Mouse (Mus musculus) heart, embryonic 15.5 days (tissue): ENCODE measurements at regions not wholly inside any gene's neighbourhood (a gene's known extent, or its start where the extent isn't known, plus 50 kb on each side); places are given as distances from the start of the nearest gene placed in this dataset.
"Not testable (repeated sequence)": the region's sequence is repeated elsewhere in the genome, so short reads cannot be mapped to it uniquely, and the experiment has no call there.

Experiments
- ATAC-seq: fragments of 200-750 bp; cut with Nextera tagmentation; replicated peaks from 2 replicates; pipeline ENCODE4 v1.8.0; 2017; ENCODE audit warnings: low read depth, moderate TSS enrichment; ENCODE audit not compliant: insufficient number of reproducible peaks, insufficient read depth, low FRiP score
- H3K27ac ChIP-seq: fragments of 300-500 bp; sonication (generic); 2 replicates; pipeline ENCODE4 v1.5.1; 2015; ENCODE audit warnings: mild to moderate bottlenecking, inconsistent platforms
- H3K27me3 ChIP-seq: fragments of 300-500 bp; sonication (generic); 2 replicates; pipeline ENCODE4 v1.6.1; 2015; ENCODE audit warnings: inconsistent platforms
- H3K36me3 ChIP-seq: fragments of 300-500 bp; sonication (generic); 2 replicates; pipeline ENCODE4 v1.6.1; 2015; ENCODE audit warnings: mild to moderate bottlenecking, inconsistent platforms
- H3K4me1 ChIP-seq: fragments of 300-500 bp; sonication (generic); replicated peaks from 2 replicates; pipeline ENCODE4 v1.6.1; 2015; ENCODE audit warnings: inconsistent platforms
- H3K4me2 ChIP-seq: fragments of 300-500 bp; sonication (generic); 2 replicates; pipeline ENCODE4 v1.6.1; 2015; ENCODE audit warnings: inconsistent platforms, mild to moderate bottlenecking, moderate library complexity
- H3K4me3 ChIP-seq: fragments of 300-500 bp; sonication (generic); 2 replicates; pipeline ENCODE4 v1.5.1; 2015; ENCODE audit warnings: mild to moderate bottlenecking, inconsistent platforms
- H3K9ac ChIP-seq: fragments of 300-500 bp; sonication (generic); 2 replicates; pipeline ENCODE4 v1.6.1; 2015; ENCODE audit warnings: mild to moderate bottlenecking, inconsistent platforms
- H3K9me3 ChIP-seq: fragments of 300-500 bp; sonication (generic); replicated peaks from 2 replicates; pipeline ENCODE4 v1.6.1; 2016; ENCODE audit warnings: inconsistent platforms
- WGBS: fragments of 180-500 bp; shearing (Covaris S2); methylation state at CpG from one replicate; pipeline ENCODE4 v1.1.7; 2015; ENCODE audit warnings: mixed read lengths; 5-methylcytosine and 5-hydroxymethylcytosine counted together

DNA sequence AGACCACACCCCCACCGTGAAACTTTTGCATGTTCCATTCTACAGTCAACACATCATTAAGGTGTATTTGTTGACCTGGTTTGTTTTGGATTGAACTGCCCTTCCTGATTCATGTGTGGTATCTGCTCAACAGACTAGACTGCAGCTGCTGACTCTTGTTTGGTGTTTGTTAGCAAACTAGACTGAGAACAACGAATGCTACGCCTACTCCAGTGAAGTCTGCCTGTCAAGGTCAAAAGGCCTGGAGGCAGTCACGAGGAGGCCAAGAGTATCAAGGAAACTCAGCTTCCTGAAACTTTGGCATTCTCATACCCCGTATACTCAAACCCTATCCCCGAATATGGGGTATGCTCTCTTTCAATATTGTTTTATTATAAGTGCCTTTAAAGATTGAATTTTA, 194.2 kb upstream of the Spin1 start:
- not testable (repeated sequence) for H3K4me2 ChIP-seq, H3K27me3 ChIP-seq, H3K9me3 ChIP-seq, H3K36me3 ChIP-seq, H3K4me1 ChIP-seq, H3K9ac ChIP-seq, ATAC-seq, H3K27ac ChIP-seq, H3K4me3 ChIP-seq
- WGBS, result 79% methylated on average over 6 of the region's 6 CpGs

DNA sequence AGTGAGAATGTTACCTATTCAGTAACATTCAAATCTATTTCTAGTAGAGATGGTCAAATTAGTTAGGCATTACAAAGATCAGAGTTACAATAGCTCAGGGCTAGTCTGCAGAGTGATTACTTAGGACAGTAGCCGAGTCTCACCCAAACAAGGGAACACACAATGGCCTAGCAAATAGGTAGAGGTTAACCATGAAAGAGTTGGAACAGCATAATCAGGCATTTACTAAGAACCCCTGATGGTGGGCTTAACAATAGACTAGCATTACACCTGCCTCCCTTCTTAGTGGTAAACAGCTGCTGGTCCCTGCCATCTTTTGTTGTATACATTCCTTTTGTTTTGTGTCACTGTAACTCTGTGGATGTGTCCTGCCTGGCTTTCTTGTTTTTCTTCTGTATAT, 193.8 kb upstream of the Spin1 start:
- no peaks in the 10 kb centered on the region for H3K9me3 ChIP-seq
- no peak for ATAC-seq
- no peaks in the 10 kb centered on the region for H3K27me3 ChIP-seq
- no peak overlapping the region for H3K9ac ChIP-seq
- 81% methylated on average over 1 of the region's 1 CpGs for WGBS
- H3K4me3 ChIP-seq, result no peak overlapping the region
- no peaks in the 10 kb centered on the region for H3K4me1 ChIP-seq
- no peaks in the 10 kb centered on the region for H3K36me3 ChIP-seq
- no peak overlapping the region for H3K27ac ChIP-seq
- H3K4me2 ChIP-seq, result no peak overlapping the region

DNA sequence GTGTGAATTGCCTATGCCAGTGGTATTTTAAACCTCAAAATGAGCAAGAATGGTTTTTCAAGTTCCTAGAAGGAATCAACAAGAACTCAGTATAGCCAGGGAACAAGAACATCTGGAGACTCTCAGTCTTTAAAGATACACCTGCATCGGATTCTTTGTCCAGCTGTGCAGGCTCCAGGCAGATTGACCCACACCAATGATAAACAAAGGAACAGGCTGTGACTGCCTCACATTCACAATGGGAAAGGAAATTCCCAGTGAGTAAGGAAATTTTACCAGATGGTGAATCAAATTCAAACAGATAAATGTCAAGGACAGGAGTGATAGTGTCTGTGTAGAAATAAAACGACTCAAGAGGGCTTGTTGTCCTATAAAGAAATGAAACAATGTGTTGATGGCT, 187.9 kb upstream of the Spin1 start:
- not testable (repeated sequence) for H3K4me1 ChIP-seq, ATAC-seq, H3K9me3 ChIP-seq, H3K9ac ChIP-seq, H3K4me3 ChIP-seq, H3K27ac ChIP-seq, H3K27me3 ChIP-seq, H3K36me3 ChIP-seq, H3K4me2 ChIP-seq
- 53% methylated on average over 2 of the region's 2 CpGs for WGBS

DNA sequence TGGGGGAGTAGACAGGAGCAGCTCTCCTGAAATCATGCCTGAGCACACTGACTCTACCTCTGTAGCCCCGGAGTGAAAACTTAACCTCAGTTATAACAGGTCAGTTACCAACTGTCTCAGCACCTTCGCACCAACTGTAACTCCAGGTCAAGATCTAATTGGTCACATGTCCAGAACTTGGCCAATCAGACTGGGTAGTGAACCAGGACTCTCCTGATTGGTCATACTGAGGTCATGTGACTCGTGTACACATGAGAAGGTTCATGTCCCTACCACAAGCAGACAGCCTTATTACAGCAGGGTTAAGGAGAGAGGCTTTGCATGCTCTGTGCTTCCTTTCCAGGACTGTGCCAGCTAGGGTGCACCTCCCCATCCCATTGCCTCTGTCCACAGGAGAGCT, 166.7 kb upstream of the Spin1 start:
- H3K4me3 ChIP-seq, ATAC-seq, H3K27ac ChIP-seq, H3K4me2 ChIP-seq, H3K27me3 ChIP-seq, H3K9ac ChIP-seq, H3K9me3 ChIP-seq, H3K4me1 ChIP-seq, H3K36me3 ChIP-seq: not testable (repeated sequence)
- 83% methylated on average over 3 of the region's 3 CpGs for WGBS

DNA sequence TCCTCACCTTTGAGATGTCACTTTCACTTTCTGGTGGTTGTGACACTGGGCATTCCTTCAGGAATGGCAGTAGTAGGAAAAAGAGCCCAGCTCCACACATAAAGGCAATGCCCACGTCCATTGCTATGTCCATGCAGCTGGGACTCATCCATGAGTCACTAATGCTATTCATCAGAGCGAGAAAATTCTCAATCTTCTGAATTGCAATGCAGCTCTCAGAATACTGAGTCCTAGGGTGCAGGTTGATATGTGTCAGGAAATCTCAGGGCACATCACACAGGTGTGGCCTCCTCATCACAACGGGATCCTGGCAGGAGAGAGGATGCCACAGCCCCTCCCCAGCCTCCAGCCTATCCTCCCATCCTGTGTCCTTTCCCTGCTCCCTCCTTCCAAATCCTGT, 158.1 kb upstream of the Spin1 start:
- H3K9me3 ChIP-seq, result no peaks in the 10 kb centered on the region
- no peaks in the 10 kb centered on the region for H3K4me1 ChIP-seq
- ATAC-seq, result no peak
- H3K27ac ChIP-seq, result no peak overlapping the region
- H3K9ac ChIP-seq, result no peak overlapping the region
- 65% methylated on average over 3 of the region's 3 CpGs for WGBS
- no peak overlapping the region for H3K4me2 ChIP-seq
- H3K36me3 ChIP-seq, result no peaks in the 10 kb centered on the region
- H3K4me3 ChIP-seq, result no peak overlapping the region
- no peaks in the 10 kb centered on the region for H3K27me3 ChIP-seq

DNA sequence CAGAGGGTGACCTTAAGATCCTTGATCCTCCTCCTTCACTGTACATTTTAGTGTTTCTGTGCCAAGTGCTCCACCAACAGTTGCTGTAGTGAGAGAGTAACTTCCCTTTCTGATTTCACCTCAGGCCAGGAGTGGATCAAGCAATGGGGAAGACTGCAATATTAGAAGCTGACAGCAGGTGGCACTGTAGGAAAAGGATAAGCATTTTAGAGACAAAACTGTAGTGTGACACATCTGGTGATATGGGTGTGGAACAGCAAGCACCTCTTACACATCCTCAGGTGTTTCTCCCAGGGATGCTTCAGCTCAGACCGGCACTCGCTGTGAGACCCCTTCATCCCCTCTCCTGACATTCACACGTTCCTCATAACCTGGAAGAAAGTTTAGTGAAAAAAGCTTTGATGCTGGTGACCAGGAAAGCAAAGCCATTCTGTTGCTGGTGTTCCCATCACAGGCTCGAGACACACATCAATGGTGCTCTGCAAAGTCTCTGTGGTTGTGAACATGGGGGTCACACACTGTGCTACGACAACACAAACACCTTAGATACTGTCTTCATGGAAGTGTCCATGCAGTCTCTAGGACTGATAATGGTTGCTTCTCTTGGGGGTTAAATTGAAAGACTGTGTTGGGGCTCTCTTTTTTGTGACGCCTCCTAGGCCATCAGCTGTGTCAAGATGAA, 151.0 kb upstream of the Spin1 start:
- no peaks in the 10 kb centered on the region for H3K27me3 ChIP-seq
- ATAC-seq, result no peak
- H3K9me3 ChIP-seq, result no peaks in the 10 kb centered on the region
- H3K4me1 ChIP-seq, result no peaks in the 10 kb centered on the region
- no peak overlapping the region for H3K27ac ChIP-seq
- 32% methylated on average over 6 of the region's 6 CpGs for WGBS
- H3K4me3 ChIP-seq, result no peak overlapping the region
- no peaks in the 10 kb centered on the region for H3K36me3 ChIP-seq
- no peak overlapping the region for H3K9ac ChIP-seq
- no peak overlapping the region for H3K4me2 ChIP-seq

DNA sequence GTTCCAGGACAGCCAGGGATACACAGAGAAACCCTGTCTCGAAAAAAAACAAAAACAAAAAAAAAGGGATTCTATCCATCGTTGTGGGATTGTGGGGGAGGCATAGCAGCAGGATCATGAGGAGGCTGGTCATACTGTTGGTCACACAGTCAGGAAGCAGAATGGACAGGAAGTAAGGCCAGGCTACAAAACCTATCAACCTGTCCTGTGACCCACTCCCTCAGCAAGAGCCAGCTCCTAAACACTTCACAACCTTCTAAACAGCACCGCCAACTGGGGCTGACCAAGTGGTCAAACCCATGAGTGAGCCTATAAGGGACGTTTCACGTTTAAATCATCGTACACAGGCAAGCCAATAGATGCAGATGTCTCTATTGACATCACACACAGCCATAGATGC, 146.0 kb upstream of the Spin1 start:
- Histone ChIP-seq H3K27ac (no peak overlapping the region), H3K4me3 (no peak overlapping the region), H3K4me1 (no peaks in the 10 kb centered on the region), H3K36me3 (no peaks in the 10 kb centered on the region), H3K27me3 (no peaks in the 10 kb centered on the region), H3K4me2 (no peak overlapping the region), H3K9ac (no peak overlapping the region), H3K9me3 (no peaks in the 10 kb centered on the region)
- no peak for ATAC-seq
- 88% methylated on average over 6 of the region's 6 CpGs for whole genome bisulfite sequencing

DNA sequence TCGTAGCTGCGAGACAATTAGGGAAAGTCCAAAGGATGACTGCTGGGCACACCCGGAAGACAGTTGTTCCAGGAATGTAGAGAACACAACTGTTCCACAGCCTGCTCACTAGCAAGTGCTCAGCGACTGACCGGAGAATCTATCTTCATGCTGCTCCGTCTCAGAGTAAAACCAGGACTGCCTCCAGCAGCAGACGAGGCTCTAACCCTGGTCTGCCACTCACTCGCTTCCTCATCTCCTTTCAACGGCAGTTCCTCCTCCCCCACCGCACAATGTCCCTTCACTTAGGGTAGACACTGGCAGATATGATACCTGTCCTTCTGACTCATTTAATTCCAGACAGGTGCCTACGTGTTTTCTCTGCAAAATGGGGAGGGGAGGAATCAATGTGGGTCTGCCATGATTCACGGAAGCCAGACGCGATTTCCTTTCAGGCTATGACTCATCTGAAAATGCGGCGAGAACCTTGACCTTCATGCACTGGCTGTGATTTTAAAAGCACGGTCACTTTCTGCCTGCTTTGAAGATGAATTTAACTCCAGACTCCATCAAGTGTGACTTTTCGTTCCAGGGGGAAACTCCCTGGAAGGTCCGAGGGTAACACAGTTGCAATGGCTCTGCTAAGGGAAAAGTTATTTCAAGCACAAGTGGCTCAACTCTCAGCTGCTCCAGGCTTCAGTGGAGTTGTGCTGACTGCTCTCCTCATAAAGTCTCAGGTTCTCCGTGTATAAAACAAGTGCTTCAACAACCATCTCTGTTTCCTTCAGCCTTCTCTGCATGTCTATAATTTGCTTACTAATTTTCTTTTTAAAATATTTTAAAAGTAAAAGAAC, 142.4 kb upstream of the Spin1 start:
- H3K36me3 ChIP-seq, result no peaks in the 10 kb centered on the region
- 22% methylated on average over 20 of the region's 20 CpGs for WGBS
- H3K4me3 ChIP-seq, result peak overlapping the region; percentile 42
- H3K4me1 ChIP-seq, result no peaks in the 10 kb centered on the region
- ATAC-seq, result no peak
- peak overlapping the region; percentile 24; the same call in 1 of the 2 replicates for H3K9ac ChIP-seq
- no peaks in the 10 kb centered on the region for H3K27me3 ChIP-seq
- peak overlapping the region; percentile 61 for H3K4me2 ChIP-seq
- H3K27ac ChIP-seq, result no peak overlapping the region
- H3K9me3 ChIP-seq, result no peaks in the 10 kb centered on the region

DNA sequence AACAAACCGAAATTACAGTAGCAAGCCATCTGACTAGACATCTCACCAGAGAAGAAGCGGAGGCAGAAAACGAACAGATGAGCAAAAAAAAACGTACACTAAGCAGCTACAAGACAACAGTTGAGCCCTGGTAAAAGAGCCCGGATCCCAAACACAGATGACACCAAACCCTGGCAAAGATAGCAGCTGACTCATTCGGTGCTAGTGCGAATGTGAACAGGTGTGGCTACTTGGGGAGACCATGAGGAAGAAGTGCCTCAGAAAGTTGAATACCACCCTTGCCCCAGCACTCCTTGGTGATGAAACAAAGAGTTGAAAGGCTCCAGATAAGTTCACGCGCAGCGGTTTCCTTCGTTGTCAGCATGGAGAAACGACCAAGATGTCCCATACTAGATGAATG, 139.8 kb upstream of the Spin1 start:
- H3K36me3 ChIP-seq, result no peaks in the 10 kb centered on the region
- H3K27me3 ChIP-seq, result no peaks in the 10 kb centered on the region
- WGBS, result 72% methylated on average over 12 of the region's 12 CpGs
- no peaks in the 10 kb centered on the region for H3K4me1 ChIP-seq
- H3K4me2 ChIP-seq, result no peak overlapping the region
- no peak overlapping the region for H3K4me3 ChIP-seq
- H3K9me3 ChIP-seq, result no peaks in the 10 kb centered on the region
- no peak overlapping the region for H3K9ac ChIP-seq
- no peak for ATAC-seq
- H3K27ac ChIP-seq, result no peak overlapping the region

DNA sequence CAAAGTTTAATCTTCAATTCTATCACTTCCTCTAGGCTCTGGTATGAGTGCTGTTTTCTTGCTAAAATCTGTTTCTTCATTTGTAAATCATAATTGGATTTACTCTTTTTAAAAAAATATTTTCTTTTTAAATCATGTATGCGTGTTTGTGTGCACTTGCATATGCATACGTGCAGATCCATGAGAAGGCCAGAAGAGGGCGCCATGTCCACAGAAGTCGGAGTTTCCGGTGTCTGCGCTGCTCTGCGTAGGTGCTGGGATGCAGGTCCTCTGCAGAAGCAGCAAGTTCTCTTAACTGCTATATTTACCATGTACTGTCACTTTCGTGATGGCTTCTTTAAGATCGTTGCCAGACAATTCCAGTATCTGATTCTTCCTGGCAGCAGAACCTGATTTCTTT, 136.6 kb upstream of the Spin1 start:
- Histone ChIP-seq H3K4me3 (no peak overlapping the region), H3K4me1 (no peaks in the 10 kb centered on the region), H3K27ac (no peak overlapping the region), H3K4me2 (no peak overlapping the region), H3K9me3 (no peaks in the 10 kb centered on the region), H3K36me3 (no peaks in the 10 kb centered on the region), H3K27me3 (no peaks in the 10 kb centered on the region), H3K9ac (no peak overlapping the region)
- 60% methylated on average over 9 of the region's 9 CpGs for WGBS
- ATAC-seq, result no peak

DNA sequence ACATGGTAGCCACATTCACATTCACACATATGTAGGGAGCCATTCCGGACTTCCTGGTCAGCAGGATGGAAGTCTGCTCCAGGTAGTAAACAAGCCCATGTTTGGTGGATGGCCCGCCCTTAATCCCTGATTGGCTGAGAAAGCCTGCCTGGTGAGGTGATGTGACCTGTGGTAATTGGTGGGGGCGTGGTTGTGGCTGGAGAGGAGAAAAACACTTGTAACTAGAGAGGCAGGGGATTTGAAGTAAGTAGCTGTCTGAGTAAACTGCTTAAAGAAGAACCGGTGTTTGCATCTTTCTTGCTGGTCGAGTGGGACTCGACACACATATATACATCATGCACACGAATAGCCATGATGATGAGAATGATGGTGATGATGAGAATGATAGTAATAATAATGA, 135.6 kb upstream of the Spin1 start:
- H3K4me3 ChIP-seq, H3K9me3 ChIP-seq, H3K27me3 ChIP-seq, H3K9ac ChIP-seq, H3K36me3 ChIP-seq, H3K4me2 ChIP-seq, ATAC-seq, H3K4me1 ChIP-seq, H3K27ac ChIP-seq: not testable (repeated sequence)
- WGBS, result 58% methylated on average over 7 of the region's 7 CpGs

DNA sequence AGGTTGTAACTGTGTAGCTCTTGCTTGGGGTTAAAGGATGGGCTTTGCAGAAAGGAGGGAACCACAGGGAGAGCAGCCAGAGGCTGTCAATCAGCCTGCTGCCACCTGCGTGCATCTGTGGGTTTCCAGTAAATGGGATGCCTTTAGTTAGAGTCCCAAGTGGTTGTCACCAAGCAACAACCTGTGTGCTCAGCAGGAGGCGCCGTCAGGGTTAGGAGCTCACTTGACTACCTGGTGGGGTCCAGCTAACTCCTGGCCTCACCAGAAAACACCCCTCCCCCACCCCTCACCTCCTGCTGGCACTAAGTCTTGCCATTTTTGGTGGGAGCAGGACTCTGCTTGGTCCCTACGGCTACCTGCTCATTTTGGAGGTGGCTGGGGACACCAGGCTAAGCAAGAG, 135.0 kb upstream of the Spin1 start:
- H3K36me3 ChIP-seq, result no peaks in the 10 kb centered on the region
- no peaks in the 10 kb centered on the region for H3K27me3 ChIP-seq
- no peak overlapping the region for H3K4me2 ChIP-seq
- ATAC-seq, result no peak
- no peak overlapping the region for H3K9ac ChIP-seq
- H3K4me1 ChIP-seq, result no peaks in the 10 kb centered on the region
- 67% methylated on average over 4 of the region's 4 CpGs for WGBS
- H3K27ac ChIP-seq, result no peak overlapping the region
- no peaks in the 10 kb centered on the region for H3K9me3 ChIP-seq
- no peak overlapping the region for H3K4me3 ChIP-seq
